Mouse (Mus musculus) lung, postnatal 36 days (tissue): Measurements from ENCODE around the gene Cys1.
"Not testable (repeated sequence)": the region's sequence is repeated elsewhere in the genome, so short reads cannot be mapped to it uniquely, and the experiment has no call there.

ENCODE experiments used
- DNase-seq: peaks from one replicate; pipeline ENCODE4 v3.0.0; 2022; ENCODE audit warnings: mixed read lengths

Gene Cys1

GRCm38 (mm10) chr12:24681286-24682023 is at the start of gene Cys1:
TSS of gene Cys1 (minus strand) at chr12:24681813.
- DNase-seq: peak; percentile 57

- peak; percentile 45 for DNase-seq
Measured at GRCm38 (mm10) chr12:24724369-24724768, 42.8 kb upstream of the Cys1 start.

GRCm38 (mm10) chr12:24723859-24724258 is 42.2 kb upstream of the Cys1 start:
- DNase-seq: no peak

GRCm38 (mm10) chr12:24723434-24723833 is 41.8 kb upstream of the Cys1 start:
- DNase-seq: no peak

GRCm38 (mm10) chr12:24716721-24717301 is 35.2 kb upstream of the Cys1 start:
- DNase-seq: peak; percentile 46

GRCm38 (mm10) chr12:24715268-24715896 is 33.8 kb upstream of the Cys1 start:
- DNase-seq: no peak

- no peak for DNase-seq
Measured at GRCm38 (mm10) chr12:24714579-24715255, 33.1 kb upstream of the Cys1 start.

- DNase-seq: no peak
Measured at GRCm38 (mm10) chr12:24712396-24712795, 30.8 kb upstream of the Cys1 start.

GRCm38 (mm10) chr12:24710672-24711071 is 29.1 kb upstream of the Cys1 start:
- peak; percentile 37 for DNase-seq

- peak; percentile 91 for DNase-seq
Measured at GRCm38 (mm10) chr12:24709831-24710508, 28.4 kb upstream of the Cys1 start.

GRCm38 (mm10) chr12:24709409-24709808 is 27.8 kb upstream of the Cys1 start:
- no peak for DNase-seq

GRCm38 (mm10) chr12:24708824-24709218 is 27.2 kb upstream of the Cys1 start:
- DNase-seq: no peak

GRCm38 (mm10) chr12:24707954-24708823 is 26.6 kb upstream of the Cys1 start, which contains the start of gene Rrm2:
TSS of gene Rrm2 (plus strand) at chr12:24708241.
- peak; percentile 95 for DNase-seq

GRCm38 (mm10) chr12:24707480-24707802 is 25.8 kb upstream of the Cys1 start:
- DNase-seq: no peak

- DNase-seq: no peak
Measured at GRCm38 (mm10) chr12:24706764-24707479, 25.3 kb upstream of the Cys1 start.

- no peak for DNase-seq
Measured at GRCm38 (mm10) chr12:24705502-24706263, 24.1 kb upstream of the Cys1 start.

GRCm38 (mm10) chr12:24703013-24703412 is 21.4 kb upstream of the Cys1 start:
- DNase-seq: no peak

GRCm38 (mm10) chr12:24701621-24702020 is 20.0 kb upstream of the Cys1 start:
- not testable (repeated sequence) for DNase-seq

- no peak for DNase-seq
Measured at GRCm38 (mm10) chr12:24699578-24699977, 18.0 kb upstream of the Cys1 start.

- no peak for DNase-seq
Measured at GRCm38 (mm10) chr12:24698514-24698913, 16.9 kb upstream of the Cys1 start.
